Mouse (Mus musculus) macrophage (primary cell): ENCODE measurements around the gene Kcnj10. TPM values are rescaled to one million over a fixed set of nuclear protein-coding genes. Genes with fewer than 3 reads are reported as not detected.

ENCODE experiments used
- H3K27ac ChIP-seq: fragments of 350-480 bp; formaldehyde crosslinking; 2 replicates; pipeline ENCODE4 v1.9.0; 2021
- H3K36me3 ChIP-seq: fragments of 350-480 bp; formaldehyde crosslinking; 2 replicates; pipeline ENCODE4 v1.9.0; 2021; ENCODE audit errors: inconsistent target
- H3K4me3 ChIP-seq: fragments of 350-480 bp; formaldehyde crosslinking; 2 replicates; pipeline ENCODE4 v1.9.0; 2021; ENCODE audit errors: inconsistent target
- H3K79me2 ChIP-seq: fragments of 350-480 bp; formaldehyde crosslinking; 2 replicates; pipeline ENCODE4 v1.9.0; 2021; ENCODE audit errors: inconsistent target
- WGBS: methylation state at CpG from one replicate; pipeline ENCODE4 v1.1.7; 2026; ENCODE audit warnings: inconsistent platforms; ENCODE audit not compliant: missing documents; 5-methylcytosine and 5-hydroxymethylcytosine counted together
- polyA plus RNA-seq: library from polyadenylated mRNA; stranded (reverse); fragments of 250-400 nt; gene quantifications from 3 replicates; pipeline ENCODE4 v1.2.4, GENCODE M21; 2018; ENCODE audit warnings: inconsistent platforms

The Kcnj10 gene
- polyA plus RNA-seq, 1 experiment from 2014 or later: 0.66 TPM

GRCm38 (mm10) chr1:172406077-172406706 lies 65.2 kb downstream of the Kcnj10 start:
- no peaks in the 10 kb centered on the region for H3K79me2 ChIP-seq
- no peak overlapping the region for H3K27ac ChIP-seq
- no peaks in the 10 kb centered on the region for H3K36me3 ChIP-seq
- WGBS: 78% methylated on average over 15 of the region's 16 CpGs
- no peak overlapping the region for H3K4me3 ChIP-seq

DNA sequence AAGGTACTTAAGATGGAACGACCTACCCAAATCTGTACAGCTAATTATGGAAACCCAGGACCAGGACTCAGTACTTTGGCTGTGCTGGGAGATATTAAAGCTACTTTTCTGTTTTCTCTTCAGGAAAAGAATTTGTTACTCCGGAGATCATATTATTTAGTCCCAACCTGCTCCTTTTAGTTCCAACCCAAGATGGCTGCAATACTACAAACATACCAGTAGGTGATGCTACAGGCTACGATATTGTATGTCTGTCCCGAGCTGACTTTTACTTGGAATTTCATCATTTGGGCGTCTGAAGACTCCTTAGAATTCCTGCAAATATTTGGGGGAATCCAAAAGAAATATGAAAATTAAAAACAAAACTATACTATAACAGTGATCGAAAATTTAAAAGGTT lies 68.0 kb downstream of the Kcnj10 start:
- Histone ChIP-seq H3K27ac (no peak overlapping the region), H3K4me3 (no peak overlapping the region), H3K36me3 (no peaks in the 10 kb centered on the region), H3K79me2 (no peaks in the 10 kb centered on the region)
- 7% methylated on average over 6 of the region's 6 CpGs for WGBS

DNA sequence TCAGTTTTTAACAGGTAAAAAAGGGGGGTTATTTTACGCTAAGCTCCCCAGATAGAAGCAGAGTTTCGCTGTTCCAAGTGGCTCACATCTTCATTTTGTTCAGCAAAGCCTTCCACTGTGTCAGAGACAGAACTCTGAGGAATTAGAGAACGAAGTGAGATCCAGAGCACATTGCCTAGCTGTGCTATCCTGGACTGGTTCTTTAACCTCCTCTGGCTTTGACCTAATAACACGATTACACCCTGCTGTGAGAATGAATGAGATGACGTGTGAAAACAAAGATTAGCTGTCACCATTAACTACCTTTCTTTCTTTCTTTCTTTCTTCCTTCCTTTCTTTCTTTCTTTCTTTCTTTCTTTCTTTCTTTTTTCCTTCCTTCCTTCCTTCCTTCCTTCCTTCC lies 68.4 kb downstream of the Kcnj10 start:
- Histone ChIP-seq H3K79me2 (no peaks in the 10 kb centered on the region), H3K36me3 (no peaks in the 10 kb centered on the region), H3K27ac (no peak overlapping the region), H3K4me3 (no peak overlapping the region)
- 10% methylated on average over 5 of the region's 5 CpGs for WGBS

GRCm38 (mm10) chr1:172410806-172411205 lies 69.8 kb downstream of the Kcnj10 start:
- 4% methylated on average over 4 of the region's 4 CpGs for WGBS
- Histone ChIP-seq H3K79me2 (no peaks in the 10 kb centered on the region), H3K36me3 (no peaks in the 10 kb centered on the region), H3K4me3 (no peak overlapping the region), H3K27ac (no peak overlapping the region)

DNA sequence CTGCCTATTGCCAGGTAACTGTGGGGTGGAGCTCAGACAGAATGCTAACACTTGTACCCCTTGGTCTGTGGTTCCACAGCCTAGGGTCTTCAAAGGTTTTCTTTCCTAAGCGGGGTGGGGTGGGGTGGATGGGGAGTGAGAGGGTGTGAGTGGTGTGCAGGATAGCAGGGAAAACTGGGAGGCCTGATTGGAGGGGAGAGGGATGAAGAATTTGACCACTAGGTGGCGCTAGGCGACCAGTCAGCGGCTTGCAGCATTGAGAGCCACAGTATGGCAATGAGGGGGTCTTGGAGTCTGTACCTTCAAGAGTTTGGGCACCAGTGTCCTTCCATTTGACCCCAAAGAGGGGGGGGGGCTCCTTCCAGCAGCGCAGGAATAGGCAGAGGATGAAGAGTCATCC lies 71.2 kb downstream of the Kcnj10 start:
- WGBS: 5% methylated on average over 5 of the region's 5 CpGs
- no peaks in the 10 kb centered on the region for H3K36me3 ChIP-seq
- no peak overlapping the region for H3K4me3 ChIP-seq
- H3K79me2 ChIP-seq: no peaks in the 10 kb centered on the region
- no peak overlapping the region for H3K27ac ChIP-seq

GRCm38 (mm10) chr1:172413491-172414230 lies 72.7 kb downstream of the Kcnj10 start:
- Histone ChIP-seq H3K79me2 (no peaks in the 10 kb centered on the region), H3K27ac (no peak overlapping the region), H3K4me3 (no peak overlapping the region), H3K36me3 (no peaks in the 10 kb centered on the region)
- 78% methylated on average over 4 of the region's 4 CpGs for WGBS

DNA sequence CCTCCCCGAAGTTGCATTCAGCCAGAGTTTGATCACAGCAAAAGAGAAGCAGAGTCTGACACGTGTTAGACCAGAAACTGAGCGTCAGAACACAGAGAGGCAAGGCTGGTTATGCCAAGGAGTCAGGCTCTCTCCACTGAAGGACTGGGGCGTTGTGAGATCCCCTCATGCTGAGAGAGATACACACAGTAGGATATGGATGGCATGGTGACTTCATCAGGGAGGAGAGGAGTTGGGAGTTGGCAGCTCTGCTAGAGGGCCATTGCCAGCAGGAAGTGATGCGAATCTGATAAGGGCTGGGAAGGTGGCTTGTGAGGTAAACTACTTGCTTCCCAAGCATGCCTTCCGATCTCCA lies 73.2 kb downstream of the Kcnj10 start:
- 87% methylated on average over 6 of the region's 6 CpGs for WGBS
- no peak overlapping the region for H3K27ac ChIP-seq
- no peaks in the 10 kb centered on the region for H3K79me2 ChIP-seq
- H3K4me3 ChIP-seq: no peak overlapping the region
- H3K36me3 ChIP-seq: no peaks in the 10 kb centered on the region

DNA sequence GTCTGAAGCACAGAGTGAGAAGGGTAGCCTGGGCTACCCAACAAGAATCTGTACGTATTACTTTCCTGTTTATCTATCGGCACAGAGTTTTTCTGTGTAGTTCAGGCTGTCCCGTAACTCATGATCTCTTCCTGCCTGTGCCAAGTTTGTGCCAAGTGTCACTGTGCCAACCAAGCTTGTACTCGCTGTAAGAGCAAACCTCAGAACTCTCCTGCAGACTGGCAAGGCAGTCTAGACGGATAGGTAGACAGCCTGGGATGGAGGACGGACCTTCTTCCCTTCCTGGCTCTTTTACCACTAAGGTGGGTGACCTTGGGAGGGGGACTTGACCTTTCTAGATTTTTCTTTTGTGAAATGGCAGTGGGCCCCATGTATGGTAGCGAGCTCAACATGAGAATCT lies 74.1 kb downstream of the Kcnj10 start:
- no peak overlapping the region for H3K4me3 ChIP-seq
- no peaks in the 10 kb centered on the region for H3K36me3 ChIP-seq
- 84% methylated on average over 7 of the region's 7 CpGs for WGBS
- no peaks in the 10 kb centered on the region for H3K79me2 ChIP-seq
- no peak overlapping the region for H3K27ac ChIP-seq

DNA sequence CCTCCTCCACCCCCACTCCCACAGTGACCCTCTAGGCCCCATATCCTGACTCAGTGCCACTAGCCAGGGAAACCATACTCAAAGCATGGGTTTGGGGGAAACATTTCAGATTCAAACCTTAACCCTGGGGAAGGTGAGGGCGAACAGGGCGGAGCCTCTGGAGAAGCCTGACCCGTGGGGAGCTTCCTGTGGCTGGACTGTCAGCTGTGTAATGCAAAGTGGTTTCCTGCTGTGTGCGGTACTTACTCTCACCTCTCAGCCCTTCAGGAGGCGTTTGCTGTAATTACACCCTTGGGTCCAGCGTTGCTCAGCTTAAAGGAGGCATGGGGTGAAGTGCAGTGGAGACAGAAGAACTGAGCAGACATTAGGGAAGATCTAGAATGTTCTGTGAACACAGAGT lies 77.2 kb downstream of the Kcnj10 start:
- Histone ChIP-seq H3K79me2 (no peaks in the 10 kb centered on the region), H3K36me3 (no peaks in the 10 kb centered on the region), H3K4me3 (no peak overlapping the region), H3K27ac (no peak overlapping the region)
- WGBS: 25% methylated on average over 6 of the region's 6 CpGs

DNA sequence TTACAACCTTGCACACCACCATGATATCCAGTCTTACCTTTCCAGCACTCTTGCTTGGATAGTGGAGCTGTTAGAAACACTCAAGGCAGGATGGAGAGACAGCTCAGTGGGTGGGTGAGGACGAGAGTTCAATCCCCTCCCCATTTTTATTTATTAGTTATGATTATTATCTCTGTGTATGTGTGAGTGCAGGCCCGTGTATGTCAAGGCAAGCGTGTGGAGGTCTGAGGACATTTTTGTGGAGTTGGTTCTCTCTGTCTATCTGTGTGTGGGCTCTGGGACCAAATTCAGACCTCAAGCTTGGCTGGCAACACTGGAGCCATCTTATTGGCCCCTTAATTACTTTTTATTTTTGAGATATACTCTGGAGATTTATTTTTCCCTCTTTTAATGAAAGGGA lies 77.6 kb downstream of the Kcnj10 start:
- H3K4me3 ChIP-seq: no peak overlapping the region
- no peaks in the 10 kb centered on the region for H3K79me2 ChIP-seq
- H3K27ac ChIP-seq: no peak overlapping the region
- no peaks in the 10 kb centered on the region for H3K36me3 ChIP-seq
- 90% methylated on average over 3 of the region's 3 CpGs for WGBS

DNA sequence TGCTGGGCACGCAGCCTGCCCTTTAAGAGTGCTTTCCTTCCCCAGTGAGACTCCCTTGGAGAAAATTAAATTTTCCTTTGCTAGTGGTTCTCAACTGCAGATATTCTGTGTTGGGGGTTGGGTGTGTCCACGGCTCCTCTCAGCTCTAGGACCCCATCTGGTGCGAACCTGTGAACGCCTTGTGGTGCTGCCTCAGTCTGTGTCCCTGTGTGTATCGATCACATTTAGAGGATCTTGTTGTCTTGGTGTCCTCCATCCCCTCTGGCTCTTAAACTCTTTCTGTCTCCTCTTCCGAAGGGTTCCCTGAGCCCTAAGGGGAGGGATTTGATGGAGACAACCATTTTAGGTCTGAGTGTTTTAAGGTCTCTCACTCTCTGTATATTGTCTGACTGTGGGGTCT lies 79.2 kb downstream of the Kcnj10 start:
- Histone ChIP-seq H3K27ac (no peak overlapping the region), H3K36me3 (no peaks in the 10 kb centered on the region), H3K79me2 (no peaks in the 10 kb centered on the region), H3K4me3 (no peak overlapping the region)
- 96% methylated on average over 6 of the region's 6 CpGs for WGBS

- peak overlapping the region; percentile 70 for H3K27ac ChIP-seq
- H3K36me3 ChIP-seq: no peaks in the 10 kb centered on the region
- 38% methylated on average over 1 of the region's 1 CpGs for WGBS
- H3K4me3 ChIP-seq: no peak overlapping the region
- no peaks in the 10 kb centered on the region for H3K79me2 ChIP-seq
These were observed 82.4 kb downstream of the Kcnj10 start for GRCm38 (mm10) chr1:172423393-172423792.

Other genes starting within 250 kb of the Kcnj10 start
- gene Pex19, start 214.5 kb upstream of the Kcnj10 start, polyA plus RNA-seq: 44.5 to 55.5 TPM (median 48.6 TPM) in 3 replicates
- 45.9 to 68.0 TPM (median 67.8 TPM) in 3 replicates for gene Dcaf8, start 193.1 kb upstream of the Kcnj10 start, polyA plus RNA-seq
- 269 to 545 TPM (median 282 TPM) in 3 replicates for gene Pea15a, start 134.4 kb upstream of the Kcnj10 start, polyA plus RNA-seq
- gene Casq1, start 121.3 kb upstream of the Kcnj10 start, polyA plus RNA-seq: not detected in 3 replicates
- not detected in 3 replicates for gene Atp1a4, start 82.8 kb upstream of the Kcnj10 start, polyA plus RNA-seq
- gene Igsf8, start 79.6 kb upstream of the Kcnj10 start, polyA plus RNA-seq: 26.8 to 55.6 TPM (median 36.2 TPM) in 3 replicates
- not detected in 3 replicates for gene Atp1a2, start 43.1 kb upstream of the Kcnj10 start, polyA plus RNA-seq
- 0.06 to 0.33 TPM in 2 of 3 replicates, not detected in the other for gene Kcnj9, start 11.9 kb upstream of the Kcnj10 start, polyA plus RNA-seq
- 5.6 to 9.2 TPM (median 7.8 TPM) in 3 replicates for gene Pigm, start 35.3 kb downstream of the Kcnj10 start, polyA plus RNA-seq
- gene Slamf9, start 134.1 kb downstream of the Kcnj10 start, polyA plus RNA-seq: 8.4 to 43.7 TPM (median 12.1 TPM) in 3 replicates
- 0.24 to 1.5 TPM (median 0.64 TPM) in 3 replicates for gene Igsf9, start 140.6 kb downstream of the Kcnj10 start, polyA plus RNA-seq
- 178 to 475 TPM (median 441 TPM) in 3 replicates for gene Tagln2, start 158.8 kb downstream of the Kcnj10 start, polyA plus RNA-seq
- gene Cfap45, start 179.6 kb downstream of the Kcnj10 start, polyA plus RNA-seq: 1.6 to 2.7 TPM (median 1.7 TPM) in 3 replicates
- 0.23 to 0.37 TPM (median 0.32 TPM) in 3 replicates for gene Vsig8, start 214.7 kb downstream of the Kcnj10 start, polyA plus RNA-seq
- gene Slamf8, start 249.4 kb downstream of the Kcnj10 start, polyA plus RNA-seq: 4.9 to 26.0 TPM (median 20.1 TPM) in 3 replicates